Mouse (Mus musculus): ENCODE measurements around the gene Dars2. TPM values are rescaled to one million over a fixed set of nuclear protein-coding genes. Genes with fewer than 3 reads are reported as not detected.

The Dars2 gene
- polyA plus RNA-seq, 1 experiment, result 8.9 TPM

GRCm38 (mm10) chr1:161040426-161040770 is 30.1 kb downstream of the Dars2 start:
- 42% methylated on average over 1 of the region's 1 CpGs for whole genome bisulfite sequencing
- peaks cover 37% of the 10 kb centered on the region for H3K36me3 ChIP-seq (ENCODE audit: control insufficient read depth, insufficient read depth, low read length)
- no peak overlapping the region for H3K4me3 ChIP-seq (ENCODE audit: low read depth, low read length)
- TF ChIP-seq POLR2A (IDR thresholded peaks at IDR 0.05; ENCODE audit: low read depth, low read length) (no peak), CTCF (IDR thresholded peaks at IDR 0.05; ENCODE audit: extremely low read depth, insufficient read length, insufficient replicate concordance, low read depth, low read length) (no peak)
- H3K27me3 ChIP-seq (ENCODE audit: control insufficient read depth, insufficient read depth, low read length), result no peaks in the 10 kb centered on the region
- H3K27ac ChIP-seq (ENCODE audit: insufficient read depth, low read depth, low read length), result no peak overlapping the region
- H3K4me1 ChIP-seq (ENCODE audit: control insufficient read depth, insufficient read depth, insufficient read length, low read length), result peaks cover 6% of the 10 kb centered on the region; the same call in 1 of the 2 replicates

- no peak overlapping the region for H3K4me3 ChIP-seq (ENCODE audit: low read depth, low read length)
- H3K27ac ChIP-seq (ENCODE audit: insufficient read depth, low read depth, low read length), result no peak overlapping the region; the same call in 1 of the 2 replicates
- peaks cover 33% of the 10 kb centered on the region for H3K36me3 ChIP-seq (ENCODE audit: control insufficient read depth, insufficient read depth, low read length)
- no peaks in the 10 kb centered on the region for H3K27me3 ChIP-seq (ENCODE audit: control insufficient read depth, insufficient read depth, low read length)
- WGBS, result 26% methylated on average over 3 of the region's 3 CpGs
- peaks cover 6% of the 10 kb centered on the region; the same call in 1 of the 2 replicates for H3K4me1 ChIP-seq (ENCODE audit: control insufficient read depth, insufficient read depth, insufficient read length, low read length)
- TF ChIP-seq CTCF (IDR thresholded peaks at IDR 0.05; ENCODE audit: extremely low read depth, insufficient read length, insufficient replicate concordance, low read depth, low read length), result no peak
- TF ChIP-seq POLR2A (IDR thresholded peaks at IDR 0.05; ENCODE audit: low read depth, low read length), result no peak
Measured at GRCm38 (mm10) chr1:161039741-161040425, 30.6 kb downstream of the Dars2 start.

GRCm38 (mm10) chr1:161038968-161039721 is 31.3 kb downstream of the Dars2 start:
- peaks cover 6% of the 10 kb centered on the region; the same call in 1 of the 2 replicates for H3K4me1 ChIP-seq (ENCODE audit: control insufficient read depth, insufficient read depth, insufficient read length, low read length)
- H3K4me3 ChIP-seq (ENCODE audit: low read depth, low read length), result no peak overlapping the region
- peaks cover 31% of the 10 kb centered on the region for H3K36me3 ChIP-seq (ENCODE audit: control insufficient read depth, insufficient read depth, low read length)
- no peak for TF ChIP-seq CTCF (IDR thresholded peaks at IDR 0.05; ENCODE audit: extremely low read depth, insufficient read length, insufficient replicate concordance, low read depth, low read length)
- TF ChIP-seq POLR2A (IDR thresholded peaks at IDR 0.05; ENCODE audit: low read depth, low read length), result no peak
- WGBS, result 31% methylated on average over 3 of the region's 3 CpGs
- H3K27me3 ChIP-seq (ENCODE audit: control insufficient read depth, insufficient read depth, low read length), result no peaks in the 10 kb centered on the region
- no peak overlapping the region for H3K27ac ChIP-seq (ENCODE audit: insufficient read depth, low read depth, low read length)

- H3K27ac ChIP-seq (ENCODE audit: insufficient read depth, low read depth, low read length), result no peak overlapping the region
- TF ChIP-seq POLR2A (IDR thresholded peaks at IDR 0.05; ENCODE audit: low read depth, low read length) (no peak), CTCF (IDR thresholded peaks at IDR 0.05; ENCODE audit: extremely low read depth, insufficient read length, insufficient replicate concordance, low read depth, low read length) (no peak)
- WGBS, result 24% methylated on average over 3 of the region's 3 CpGs
Measured at GRCm38 (mm10) chr1:161038004-161038403, 32.5 kb downstream of the Dars2 start.

GRCm38 (mm10) chr1:161037599-161037998 is 32.9 kb downstream of the Dars2 start:
- 10% methylated on average over 3 of the region's 3 CpGs for WGBS
- H3K4me1 ChIP-seq (ENCODE audit: control insufficient read depth, insufficient read depth, insufficient read length, low read length), result peaks cover 6% of the 10 kb centered on the region; the same call in 1 of the 2 replicates
- no peak overlapping the region for H3K27ac ChIP-seq (ENCODE audit: insufficient read depth, low read depth, low read length)
- H3K36me3 ChIP-seq (ENCODE audit: control insufficient read depth, insufficient read depth, low read length), result peaks cover 31% of the 10 kb centered on the region
- TF ChIP-seq CTCF (IDR thresholded peaks at IDR 0.05; ENCODE audit: extremely low read depth, insufficient read length, insufficient replicate concordance, low read depth, low read length) (no peak), POLR2A (IDR thresholded peaks at IDR 0.05; ENCODE audit: low read depth, low read length) (no peak)
- H3K4me3 ChIP-seq (ENCODE audit: low read depth, low read length), result no peak overlapping the region
- H3K27me3 ChIP-seq (ENCODE audit: control insufficient read depth, insufficient read depth, low read length), result no peaks in the 10 kb centered on the region

More at GRCm38 (mm10) chr1:161038004-161038403, 32.5 kb downstream of the Dars2 start:
- peaks cover 6% of the 10 kb centered on the region; the same call in 1 of the 2 replicates for H3K4me1 ChIP-seq (ENCODE audit: control insufficient read depth, insufficient read depth, insufficient read length, low read length)
- H3K4me3 ChIP-seq (ENCODE audit: low read depth, low read length), result no peak overlapping the region
- H3K27me3 ChIP-seq (ENCODE audit: control insufficient read depth, insufficient read depth, low read length), result no peaks in the 10 kb centered on the region
- H3K36me3 ChIP-seq (ENCODE audit: control insufficient read depth, insufficient read depth, low read length), result peaks cover 31% of the 10 kb centered on the region

GRCm38 (mm10) chr1:161037026-161037425 is 33.4 kb downstream of the Dars2 start:
- Histone ChIP-seq H3K4me1 (ENCODE audit: control insufficient read depth, insufficient read depth, insufficient read length, low read length) (peaks cover 6% of the 10 kb centered on the region; the same call in 1 of the 2 replicates), H3K27me3 (ENCODE audit: control insufficient read depth, insufficient read depth, low read length) (no peaks in the 10 kb centered on the region), H3K36me3 (ENCODE audit: control insufficient read depth, insufficient read depth, low read length) (peaks cover 31% of the 10 kb centered on the region), H3K4me3 (ENCODE audit: low read depth, low read length) (no peak overlapping the region), H3K27ac (ENCODE audit: insufficient read depth, low read depth, low read length) (no peak overlapping the region)
- 0% methylated on average over 1 of the region's 1 CpGs for WGBS
- no peak for TF ChIP-seq CTCF (IDR thresholded peaks at IDR 0.05; ENCODE audit: extremely low read depth, insufficient read length, insufficient replicate concordance, low read depth, low read length)
- TF ChIP-seq POLR2A (IDR thresholded peaks at IDR 0.05; ENCODE audit: low read depth, low read length), result no peak

- H3K4me1 ChIP-seq (ENCODE audit: control insufficient read depth, insufficient read depth, insufficient read length, low read length), result peaks cover 6% of the 10 kb centered on the region; the same call in 1 of the 2 replicates
- under 1% methylated on average over 5 of the region's 5 CpGs for WGBS
- no peak for TF ChIP-seq CTCF (IDR thresholded peaks at IDR 0.05; ENCODE audit: extremely low read depth, insufficient read length, insufficient replicate concordance, low read depth, low read length)
- no peak for TF ChIP-seq POLR2A (IDR thresholded peaks at IDR 0.05; ENCODE audit: low read depth, low read length)
- peak overlapping the region; percentile 77 for H3K27ac ChIP-seq (ENCODE audit: insufficient read depth, low read depth, low read length)
- H3K36me3 ChIP-seq (ENCODE audit: control insufficient read depth, insufficient read depth, low read length), result peaks cover 30% of the 10 kb centered on the region
- H3K4me3 ChIP-seq (ENCODE audit: low read depth, low read length), result peak overlapping the region; percentile 93; the same call in 1 of the 2 replicates
- H3K27me3 ChIP-seq (ENCODE audit: control insufficient read depth, insufficient read depth, low read length), result no peaks in the 10 kb centered on the region
Measured at GRCm38 (mm10) chr1:161036411-161036841, 34.0 kb downstream of the Dars2 start.

All from small intestine, adult 2 months (tissue).